Mouse (Mus musculus): ENCODE data around the gene Gpr152. TPM values are rescaled to one million over a fixed set of nuclear protein-coding genes. Genes with fewer than 3 reads are reported as not detected.

Gene Gpr152
- polyA plus RNA-seq, 1 experiment from 2014 or later: not detected

- H3K4me3 ChIP-seq (ENCODE audit: low read depth, low read length): peak within 1 kb of the TSS; percentile 95
- H3K4me2 ChIP-seq: peak within 1 kb of the TSS; percentile 95
- ATAC-seq (replicated peaks; ENCODE audit: low FRiP score) (peak; percentile 94), DNase-seq (ENCODE audit: low spot score) (peak; percentile 98)
- H3K9ac ChIP-seq (ENCODE audit: low read depth, low read length): peak within 1 kb of the TSS; percentile 98
- WGBS: 7% methylated on average over 36 of the region's 47 CpGs
- H3K36me3 ChIP-seq (ENCODE audit: control insufficient read depth, insufficient read depth, low read length): peaks cover 32% of the 10 kb centered on the region
- no peaks in the 10 kb centered on the region for H3K27me3 ChIP-seq (replicated peaks; ENCODE audit: control insufficient read depth, insufficient read depth, low read length)
- peak within 1 kb of the TSS; percentile 90 for H3K27ac ChIP-seq (ENCODE audit: low read depth, low read length)
- H3K4me1 ChIP-seq (replicated peaks; ENCODE audit: control insufficient read depth, insufficient read depth, low read length): peaks cover 37% of the 10 kb centered on the region
- no peaks in the 10 kb centered on the region for H3K9me3 ChIP-seq (ENCODE audit: control insufficient read depth, low read length)
Observed at GRCm38 (mm10) chr19:4191528-4192250, 52.1 kb downstream of the Gpr152 start, which contains the start of gene Ppp1ca. Gene Ppp1ca (plus strand): TSS chr19:4192065.

- Histone ChIP-seq H3K4me1 (replicated peaks; ENCODE audit: control insufficient read depth, insufficient read depth, low read length) (peaks cover 37% of the 10 kb centered on the region), H3K36me3 (ENCODE audit: control insufficient read depth, insufficient read depth, low read length) (peaks cover 36% of the 10 kb centered on the region), H3K27ac (ENCODE audit: low read depth, low read length) (peak overlapping the region; percentile 90), H3K9ac (ENCODE audit: low read depth, low read length) (peak overlapping the region; percentile 98), H3K4me3 (ENCODE audit: low read depth, low read length) (peak overlapping the region; percentile 95), H3K27me3 (replicated peaks; ENCODE audit: control insufficient read depth, insufficient read depth, low read length) (no peaks in the 10 kb centered on the region), H3K9me3 (ENCODE audit: control insufficient read depth, low read length) (no peaks in the 10 kb centered on the region), H3K4me2 (peak overlapping the region; percentile 95)
- DNase-seq (ENCODE audit: low spot score) (no peak), ATAC-seq (replicated peaks; ENCODE audit: low FRiP score) (peak; percentile 56)
- WGBS: under 1% methylated on average over 50 of the region's 52 CpGs
Observed at GRCm38 (mm10) chr19:4192251-4192985, 52.8 kb downstream of the Gpr152 start.

GRCm38 (mm10) chr19:4193129-4193528 lies 53.5 kb downstream of the Gpr152 start:
- peaks cover 37% of the 10 kb centered on the region for H3K4me1 ChIP-seq (replicated peaks; ENCODE audit: control insufficient read depth, insufficient read depth, low read length)
- DNase-seq (ENCODE audit: low spot score) (no peak), ATAC-seq (replicated peaks; ENCODE audit: low FRiP score) (no peak)
- peak overlapping the region; percentile 90; the same call in 1 of the 2 replicates for H3K27ac ChIP-seq (ENCODE audit: low read depth, low read length)
- no peaks in the 10 kb centered on the region for H3K9me3 ChIP-seq (ENCODE audit: control insufficient read depth, low read length)
- WGBS: 55% methylated on average over 6 of the region's 6 CpGs
- no peaks in the 10 kb centered on the region for H3K27me3 ChIP-seq (replicated peaks; ENCODE audit: control insufficient read depth, insufficient read depth, low read length)
- H3K4me2 ChIP-seq: peak overlapping the region; percentile 95
- H3K9ac ChIP-seq (ENCODE audit: low read depth, low read length): peak overlapping the region; percentile 98
- peak overlapping the region; percentile 95 for H3K4me3 ChIP-seq (ENCODE audit: low read depth, low read length)
- H3K36me3 ChIP-seq (ENCODE audit: control insufficient read depth, insufficient read depth, low read length): peaks cover 37% of the 10 kb centered on the region

- 82% methylated on average over 8 of the region's 8 CpGs for WGBS
- Histone ChIP-seq H3K36me3 (ENCODE audit: control insufficient read depth, insufficient read depth, low read length) (peaks cover 41% of the 10 kb centered on the region), H3K4me2 (peak overlapping the region; percentile 95), H3K27me3 (replicated peaks; ENCODE audit: control insufficient read depth, insufficient read depth, low read length) (no peaks in the 10 kb centered on the region), H3K4me1 (replicated peaks; ENCODE audit: control insufficient read depth, insufficient read depth, low read length) (peaks cover 37% of the 10 kb centered on the region), H3K9ac (ENCODE audit: low read depth, low read length) (no peak overlapping the region), H3K4me3 (ENCODE audit: low read depth, low read length) (no peak overlapping the region; the same call in 1 of the 2 replicates), H3K9me3 (ENCODE audit: control insufficient read depth, low read length) (no peaks in the 10 kb centered on the region), H3K27ac (ENCODE audit: low read depth, low read length) (no peak overlapping the region)
- DNase-seq (ENCODE audit: low spot score) (no peak), ATAC-seq (replicated peaks; ENCODE audit: low FRiP score) (no peak)
Observed at GRCm38 (mm10) chr19:4194021-4194724, 54.6 kb downstream of the Gpr152 start.

- no peak overlapping the region for H3K27ac ChIP-seq (ENCODE audit: low read depth, low read length)
- 81% methylated on average over 12 of the region's 12 CpGs for WGBS
- H3K27me3 ChIP-seq (replicated peaks; ENCODE audit: control insufficient read depth, insufficient read depth, low read length): no peaks in the 10 kb centered on the region
- ATAC-seq (replicated peaks; ENCODE audit: low FRiP score) (no peak), DNase-seq (ENCODE audit: low spot score) (no peak)
- no peaks in the 10 kb centered on the region for H3K9me3 ChIP-seq (ENCODE audit: control insufficient read depth, low read length)
- peaks cover 44% of the 10 kb centered on the region for H3K36me3 ChIP-seq (ENCODE audit: control insufficient read depth, insufficient read depth, low read length)
- no peak overlapping the region; the same call in 1 of the 2 replicates for H3K4me3 ChIP-seq (ENCODE audit: low read depth, low read length)
- H3K4me2 ChIP-seq: no peak overlapping the region
- H3K4me1 ChIP-seq (replicated peaks; ENCODE audit: control insufficient read depth, insufficient read depth, low read length): peaks cover 39% of the 10 kb centered on the region
- no peak overlapping the region for H3K9ac ChIP-seq (ENCODE audit: low read depth, low read length)
Observed at GRCm38 (mm10) chr19:4194776-4195650, 55.4 kb downstream of the Gpr152 start.

Other genes starting within 250 kb of the Gpr152 start
- gene Tcirg1, start 232.7 kb upstream of the Gpr152 start, polyA plus RNA-seq (2014; fragmentation: Nextera tagmentation; extraction: Ambion mirVana): 39.8 and 42.8 TPM in 2 replicates
- 278 and 287 TPM in 2 replicates for gene Ndufs8, start 227.0 kb upstream of the Gpr152 start, polyA plus RNA-seq (2014; fragmentation: Nextera tagmentation; extraction: Ambion mirVana)
- 1.7 TPM in 2 replicates for gene Aldh3b1, start 210.0 kb upstream of the Gpr152 start, polyA plus RNA-seq (2014; fragmentation: Nextera tagmentation; extraction: Ambion mirVana)
- 14.2 and 16.0 TPM in 2 replicates for gene Unc93b1, start 204.6 kb upstream of the Gpr152 start, polyA plus RNA-seq (2014; fragmentation: Nextera tagmentation; extraction: Ambion mirVana)
- gene Aldh3b3, start 181.1 kb upstream of the Gpr152 start, polyA plus RNA-seq (2014; fragmentation: Nextera tagmentation; extraction: Ambion mirVana): not detected in 2 replicates
- gene Aldh3b2, start 167.5 kb upstream of the Gpr152 start, polyA plus RNA-seq (2014; fragmentation: Nextera tagmentation; extraction: Ambion mirVana): 0.48 and 0.70 TPM in 2 replicates
- 12.0 and 14.5 TPM in 2 replicates for gene Acy3, start 153.2 kb upstream of the Gpr152 start, polyA plus RNA-seq (2014; fragmentation: Nextera tagmentation; extraction: Ambion mirVana)
- gene Tbx10, start 147.0 kb upstream of the Gpr152 start, polyA plus RNA-seq (2014; fragmentation: Nextera tagmentation; extraction: Ambion mirVana): 1.8 TPM in 2 replicates
- gene Nudt8, start 139.2 kb upstream of the Gpr152 start, polyA plus RNA-seq (2014; fragmentation: Nextera tagmentation; extraction: Ambion mirVana): 30.8 and 32.3 TPM in 2 replicates
- 1.6 and 2.4 TPM in 2 replicates for gene Gm49405, start 139.2 kb upstream of the Gpr152 start, polyA plus RNA-seq (2014; fragmentation: Nextera tagmentation; extraction: Ambion mirVana)
- gene Doc2g, start 136.5 kb upstream of the Gpr152 start, polyA plus RNA-seq (2014; fragmentation: Nextera tagmentation; extraction: Ambion mirVana): 2.8 and 4.1 TPM in 2 replicates
- 232 and 234 TPM in 2 replicates for gene Ndufv1, start 127.0 kb upstream of the Gpr152 start, polyA plus RNA-seq (2014; fragmentation: Nextera tagmentation; extraction: Ambion mirVana)
- 733 and 765 TPM in 2 replicates for gene Gstp1, start 101.8 kb upstream of the Gpr152 start, polyA plus RNA-seq (2014; fragmentation: Nextera tagmentation; extraction: Ambion mirVana)
- 5.5 and 6.1 TPM in 2 replicates for gene Gstp2, start 93.8 kb upstream of the Gpr152 start, polyA plus RNA-seq (2014; fragmentation: Nextera tagmentation; extraction: Ambion mirVana)
- 14.6 and 16.7 TPM in 2 replicates for gene Gstp3, start 80.2 kb upstream of the Gpr152 start, polyA plus RNA-seq (2014; fragmentation: Nextera tagmentation; extraction: Ambion mirVana)
- gene Cabp2, start 58.2 kb upstream of the Gpr152 start, polyA plus RNA-seq (2014; fragmentation: Nextera tagmentation; extraction: Ambion mirVana): 0.51 and 0.52 TPM in 2 replicates
- 121 and 135 TPM in 2 replicates for gene Cdk2ap2, start 42.6 kb upstream of the Gpr152 start, polyA plus RNA-seq (2014; fragmentation: Nextera tagmentation; extraction: Ambion mirVana)
- 7.2 and 8.0 TPM in 2 replicates for gene Pitpnm1, start 39.8 kb upstream of the Gpr152 start, polyA plus RNA-seq (2014; fragmentation: Nextera tagmentation; extraction: Ambion mirVana)
- gene Aip, start 13.9 kb upstream of the Gpr152 start, polyA plus RNA-seq (2014; fragmentation: Nextera tagmentation; extraction: Ambion mirVana): 56.2 and 61.8 TPM in 2 replicates
- 0.21 TPM in 1 of 2 replicates, not detected in the other for gene Cabp4, start 4.2 kb downstream of the Gpr152 start, polyA plus RNA-seq (2014; fragmentation: Nextera tagmentation; extraction: Ambion mirVana)
- 126 and 132 TPM in 2 replicates for gene Coro1b, start 8.8 kb downstream of the Gpr152 start, polyA plus RNA-seq (2014; fragmentation: Nextera tagmentation; extraction: Ambion mirVana)
- 38.7 and 41.1 TPM in 2 replicates for gene Ptprcap, start 13.8 kb downstream of the Gpr152 start, polyA plus RNA-seq (2014; fragmentation: Nextera tagmentation; extraction: Ambion mirVana)
- gene Rps6kb2, start 23.6 kb downstream of the Gpr152 start, polyA plus RNA-seq (2014; fragmentation: Nextera tagmentation; extraction: Ambion mirVana): 41.0 and 53.5 TPM in 2 replicates
- gene Carns1, start 35.7 kb downstream of the Gpr152 start, polyA plus RNA-seq (2014; fragmentation: Nextera tagmentation; extraction: Ambion mirVana): 0.89 and 1.2 TPM in 2 replicates
- 3.3 and 3.4 TPM in 2 replicates for gene Tbc1d10c, start 51.5 kb downstream of the Gpr152 start, polyA plus RNA-seq (2014; fragmentation: Nextera tagmentation; extraction: Ambion mirVana)
- gene Ppp1ca, start 52.3 kb downstream of the Gpr152 start, polyA plus RNA-seq (2014; fragmentation: Nextera tagmentation; extraction: Ambion mirVana): 773 and 809 TPM in 2 replicates
- 35.7 and 38.8 TPM in 2 replicates for gene Rad9a, start 61.9 kb downstream of the Gpr152 start, polyA plus RNA-seq (2014; fragmentation: Nextera tagmentation; extraction: Ambion mirVana)
- gene Clcf1, start 74.5 kb downstream of the Gpr152 start, polyA plus RNA-seq (2014; fragmentation: Nextera tagmentation; extraction: Ambion mirVana): 1.9 and 2.4 TPM in 2 replicates
- not detected in 2 replicates for gene AC109138.7, start 74.6 kb downstream of the Gpr152 start, polyA plus RNA-seq (2014; fragmentation: Nextera tagmentation; extraction: Ambion mirVana)
- 22.1 and 24.9 TPM in 2 replicates for gene Pold4, start 92.1 kb downstream of the Gpr152 start, polyA plus RNA-seq (2014; fragmentation: Nextera tagmentation; extraction: Ambion mirVana)
- gene Ssh3, start 129.4 kb downstream of the Gpr152 start, polyA plus RNA-seq (2014; fragmentation: Nextera tagmentation; extraction: Ambion mirVana): 3.2 and 3.3 TPM in 2 replicates
- 2.9 and 3.2 TPM in 2 replicates for gene Ankrd13d, start 143.3 kb downstream of the Gpr152 start, polyA plus RNA-seq (2014; fragmentation: Nextera tagmentation; extraction: Ambion mirVana)
- 22.1 and 23.1 TPM in 2 replicates for gene Grk2, start 166.4 kb downstream of the Gpr152 start, polyA plus RNA-seq (2014; fragmentation: Nextera tagmentation; extraction: Ambion mirVana)